13 mouse cellular contexts compared by ENCODE assay signal in genomic region chr2:29039741-29040140, GRCm38 (mm10). TPM values are rescaled to one million over a fixed set of nuclear protein-coding genes. Genes with fewer than 3 reads are reported as not detected.
"Had no signal": no experiment of that assay in that cellular context is flagged by ENCODE, and none has a peak within 500 bp of the region (broad histone marks: within the 10 kb centered on the region; RNA-seq: fewer than 3 reads in every experiment).

No protein-coding gene starts in this region.

- H3K9ac ChIP-seq: intestine, embryonic 15.5 days; kidney, embryonic 15.5 days; limb, embryonic 15.5 days; liver, embryonic 14.5 days; neural tube, embryonic 13.5 days had no signal

- H3K4me3 ChIP-seq: intestine, embryonic 15.5 days; kidney, embryonic 15.5 days; left cerebral cortex, adult 2 months; limb, embryonic 15.5 days; neural tube, embryonic 13.5 days had no signal

- DNase-seq: kidney, adult 18-20 months; kidney, postnatal 25 days; lung, adult 18-20 months; retina, postnatal 1 day; right cerebral cortex, postnatal 14 days; thymus, postnatal 36 days had no signal

- H3K4me1 ChIP-seq: intestine, embryonic 15.5 days; kidney, embryonic 15.5 days; limb, embryonic 15.5 days had no signal

- H3K9me3 ChIP-seq: intestine, embryonic 15.5 days; kidney, embryonic 15.5 days; limb, embryonic 15.5 days; neural tube, embryonic 13.5 days had no signal

- ATAC-seq: intestine, embryonic 15.5 days had no signal

- H3K4me2 ChIP-seq: intestine, embryonic 15.5 days; kidney, embryonic 15.5 days; limb, embryonic 15.5 days; neural tube, embryonic 13.5 days had no signal

- H3K36me3 ChIP-seq: intestine, embryonic 15.5 days; kidney, embryonic 15.5 days; limb, embryonic 15.5 days; neural tube, embryonic 13.5 days had no signal

- H3K27ac ChIP-seq: intestine, embryonic 15.5 days; kidney, embryonic 15.5 days; left cerebral cortex, adult 2 months; limb, embryonic 15.5 days; liver, embryonic 14.5 days; neural tube, embryonic 13.5 days had no signal

RNA-seq across cellular contexts. Expression of gene Cfap77, which starts 15.1 kb away (rescaled TPM):
- polyA plus RNA-seq: limb, embryonic 11.5 days; neural tube, embryonic 13.5 days had no signal
